Mouse (Mus musculus): ENCODE measurements around the gene Fmod.

Gene Fmod

GRCm38 (mm10) chr1:134095721-134096120 lies 58.7 kb downstream of the Fmod start:
- no peak for DNase-seq (ENCODE audit: low spot score in 2 of 2)

GRCm38 (mm10) chr1:134096264-134096934 lies 59.3 kb downstream of the Fmod start:
- no peak for DNase-seq (ENCODE audit: low spot score in 2 of 2)

- no peak for DNase-seq (ENCODE audit: low spot score in 2 of 2)
Observed at GRCm38 (mm10) chr1:134097080-134097855, 60.2 kb downstream of the Fmod start.
